Mouse (Mus musculus): ENCODE results near the gene Maob. TPM values are rescaled to one million over a fixed set of nuclear protein-coding genes. Genes with fewer than 3 reads are reported as not detected.

The Maob gene
- 50.8 TPM for polyA plus RNA-seq (2014; fragmentation: Illumina TruSeq; extraction: RNeasy Lipid Tissue Mini Kit (QIAGEN cat#74804); ENCODE audit: low read depth, low replicate concordance)

DNA sequence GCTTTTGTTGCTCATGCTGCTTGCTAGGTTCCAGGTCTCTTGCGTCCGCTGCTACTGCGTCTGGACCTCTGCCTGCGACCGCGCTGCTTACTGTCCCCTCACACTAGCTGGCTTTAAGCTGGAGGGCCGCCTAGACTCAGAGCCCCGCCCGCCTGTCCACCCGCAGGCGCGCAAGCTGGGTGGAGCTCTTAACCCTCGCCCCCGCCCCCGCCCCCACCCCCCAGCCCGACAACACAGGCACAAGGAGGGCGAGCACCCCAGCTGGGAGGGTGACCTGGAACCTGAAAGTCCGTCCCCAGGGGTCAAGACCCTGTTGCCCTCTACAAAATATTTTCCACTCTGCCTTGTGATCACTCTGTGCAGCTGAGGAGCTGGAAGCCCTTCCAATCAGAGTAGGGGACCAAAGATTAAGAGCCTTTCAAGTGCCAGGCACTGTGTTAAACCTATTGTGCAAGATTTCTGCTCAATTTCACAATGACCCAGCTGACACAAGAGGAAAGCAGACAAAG lies at the start of gene Maob:
Gene Maob, minus strand, starts transcription at position 106 of the 509 bp plus-strand sequence.

Other genes with a start within 250 kb of the Maob start
- gene Maoa, start 197.7 kb downstream of the Maob start, polyA plus RNA-seq (2014; fragmentation: Illumina TruSeq; extraction: RNeasy Lipid Tissue Mini Kit (QIAGEN cat#74804); ENCODE audit: low read depth, low replicate concordance), result 11.6 TPM
- 0.92 TPM for gene Ndp, start 94.4 kb upstream of the Maob start, polyA plus RNA-seq (2014; fragmentation: Illumina TruSeq; extraction: RNeasy Lipid Tissue Mini Kit (QIAGEN cat#74804); ENCODE audit: low read depth, low replicate concordance)

All from adipose tissue, adult 10 weeks (tissue).